Mouse (Mus musculus): ENCODE data around the gene Cxcr2. TPM values are rescaled to one million over a fixed set of nuclear protein-coding genes. Genes with fewer than 3 reads are reported as not detected.
"Not testable (repeated sequence)": the region's sequence is repeated elsewhere in the genome, so short reads cannot be mapped to it uniquely, and the experiment has no call there.

Cxcr2 gene
- total RNA-seq, 2 experiments from 2014 or later: 0.10 TPM; not detected in 1

DNA sequence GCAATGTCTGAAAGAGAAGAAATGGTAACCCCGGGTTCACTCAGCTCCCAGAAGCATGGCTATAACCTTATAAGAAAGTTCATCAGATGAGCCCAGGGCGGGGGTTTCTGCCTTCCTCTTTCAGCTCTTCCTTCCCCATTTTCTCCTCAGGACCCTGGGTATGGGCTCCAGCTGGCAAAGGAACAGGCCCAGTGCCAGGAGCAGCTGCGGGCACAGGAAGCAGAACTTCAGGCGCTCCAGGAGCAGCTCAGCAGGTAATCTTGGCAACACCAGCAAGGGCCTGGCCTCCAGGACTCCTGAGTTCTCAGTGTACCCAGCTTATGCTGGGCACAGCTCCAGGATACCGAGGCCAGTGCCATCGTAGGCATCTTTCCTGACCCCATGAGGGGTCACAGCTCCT is 19.8 kb upstream of the Cxcr2 start:
- intact Hi-C loops (cut with DNase I): no loop called here
- DNase-seq (ENCODE audit: low spot score in 2 of 2): no peak

DNA sequence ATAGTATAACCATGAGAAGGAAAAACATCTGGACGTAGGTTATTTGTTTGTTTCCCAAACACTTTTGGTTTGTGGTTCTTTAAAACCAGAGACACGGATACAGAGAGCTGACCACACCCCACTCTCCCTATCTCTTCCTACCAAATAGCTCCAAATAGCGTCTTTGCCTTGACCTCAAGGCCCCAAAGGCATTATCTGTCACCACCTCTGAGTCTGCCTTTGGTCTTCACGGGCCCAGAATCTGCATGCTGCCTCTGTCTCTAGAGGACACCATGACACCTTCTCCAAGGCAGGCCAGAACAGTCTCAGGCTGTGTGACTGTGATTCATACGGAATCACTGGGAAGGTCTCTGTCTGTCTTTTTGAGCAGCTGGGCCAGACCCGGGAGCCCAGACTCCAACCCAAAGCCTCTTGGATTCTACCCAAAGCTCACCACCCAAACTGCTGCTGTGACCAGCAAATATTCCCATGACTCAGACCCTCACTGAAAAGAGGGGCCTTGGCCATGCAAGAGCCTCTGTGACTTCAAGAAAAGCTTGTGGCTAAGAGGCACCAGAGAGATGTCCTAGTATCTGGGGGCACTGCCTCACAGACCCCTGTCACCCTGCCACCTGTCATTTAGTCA is 18.4 kb upstream of the Cxcr2 start:
- DNase-seq (ENCODE audit: low spot score in 2 of 2): no peak
- intact Hi-C loops (cut with DNase I): no loop called here

DNA sequence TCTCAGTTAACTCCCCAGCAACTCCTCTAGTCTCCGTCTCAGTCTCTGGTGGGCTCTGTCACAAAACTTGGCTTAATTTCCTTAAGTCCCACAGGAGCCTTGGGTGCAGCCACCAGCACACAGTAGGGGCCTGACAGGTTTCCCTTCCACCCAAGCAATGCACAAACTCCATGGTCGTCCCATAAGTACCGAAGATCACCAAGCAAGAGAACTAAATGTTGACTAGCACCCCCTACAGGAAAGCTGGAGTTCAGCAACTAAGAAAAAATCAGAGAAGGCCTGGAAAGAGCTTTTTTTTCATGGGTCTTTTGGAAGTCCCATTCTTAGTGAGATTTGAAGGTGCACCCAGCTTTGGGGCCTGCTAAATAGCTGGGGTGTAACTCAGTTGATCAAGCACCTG is 14.4 kb upstream of the Cxcr2 start:
- DNase-seq (ENCODE audit: low spot score in 2 of 2): no peak
- intact Hi-C loops (cut with DNase I): no loop called here

DNA sequence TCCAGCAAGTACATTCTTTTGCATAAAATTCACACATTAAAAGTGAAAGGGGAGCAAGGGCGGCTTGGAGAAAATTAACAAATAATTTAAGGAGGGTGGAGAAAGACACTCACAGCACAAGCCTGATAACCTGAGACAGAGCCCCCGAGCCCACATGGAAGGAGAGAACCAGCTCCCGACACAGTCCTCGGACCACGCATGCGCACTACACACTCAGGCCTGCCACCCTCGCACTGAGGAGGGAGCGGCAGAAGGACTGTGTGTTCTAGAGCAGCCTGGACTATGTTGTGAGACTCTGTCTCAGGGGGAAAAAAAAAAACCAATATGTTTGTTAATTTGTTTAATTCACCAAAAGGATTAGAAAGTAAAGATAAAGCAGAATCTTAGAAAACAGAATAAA is 12.0 kb upstream of the Cxcr2 start:
- DNase-seq (ENCODE audit: low spot score in 2 of 2): no peak
- intact Hi-C loops (cut with DNase I): no loop called here

DNA sequence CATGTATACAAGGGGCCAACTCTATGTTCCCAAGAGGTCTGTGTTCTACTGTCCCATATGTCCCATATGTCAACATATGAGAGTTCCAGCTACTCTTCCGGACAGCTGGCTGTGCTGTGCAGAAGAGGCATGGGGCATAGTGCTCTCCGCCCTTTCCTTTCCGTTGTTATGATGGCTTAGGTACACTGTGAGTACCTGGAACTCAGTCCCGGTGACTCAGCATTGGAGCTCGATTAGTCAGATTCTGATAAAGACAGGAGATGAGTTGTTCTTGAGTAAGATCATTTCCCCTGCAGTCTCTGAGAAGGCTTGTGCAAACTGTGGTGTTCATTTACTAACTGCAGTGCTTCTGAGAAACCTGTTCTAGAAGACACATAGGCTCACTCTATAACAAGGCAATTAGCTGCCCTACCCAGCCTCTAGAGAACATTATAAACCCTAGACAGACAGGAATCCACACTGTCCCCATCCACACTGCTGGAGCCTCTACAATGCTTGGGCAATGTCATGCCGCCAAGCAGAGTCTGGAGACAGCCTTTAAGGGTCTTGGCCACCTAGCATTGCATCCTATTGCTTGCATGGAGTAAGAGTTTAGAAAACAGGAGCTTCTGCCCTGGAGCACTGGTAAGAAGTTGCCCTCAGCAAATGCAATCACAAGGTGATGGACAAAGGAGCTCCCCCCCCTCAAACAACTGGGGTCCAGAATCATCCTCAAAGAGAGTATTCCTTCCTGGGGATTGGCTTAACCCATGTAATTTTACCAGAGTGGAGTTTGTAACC is 4.5 kb upstream of the Cxcr2 start:
- DNase-seq (ENCODE audit: low spot score in 2 of 2): no peak
- intact Hi-C loops (cut with DNase I): no loop called here

DNA sequence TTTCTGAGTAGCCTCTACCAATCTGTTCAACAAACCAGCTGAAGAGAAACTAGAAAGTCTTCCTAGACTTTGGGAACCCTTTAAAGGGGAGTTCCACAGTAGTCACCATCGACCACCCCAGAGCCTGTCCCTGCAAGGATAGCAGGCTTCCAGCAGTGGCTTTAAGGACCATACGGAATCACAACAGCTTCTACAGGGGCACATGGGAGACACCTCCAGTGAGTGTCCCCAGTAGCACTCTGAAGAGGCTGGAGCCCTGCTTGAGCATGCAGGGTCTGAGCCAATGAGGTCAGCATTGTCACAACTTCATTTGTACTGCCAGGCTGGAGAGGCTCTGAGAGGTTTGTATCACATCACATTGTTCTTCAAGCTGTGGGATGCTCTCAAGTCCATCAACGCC is 3.7 kb upstream of the Cxcr2 start:
- no peak for DNase-seq (ENCODE audit: low spot score in 2 of 2)
- intact Hi-C loops (cut with DNase I): no loop called here

DNA sequence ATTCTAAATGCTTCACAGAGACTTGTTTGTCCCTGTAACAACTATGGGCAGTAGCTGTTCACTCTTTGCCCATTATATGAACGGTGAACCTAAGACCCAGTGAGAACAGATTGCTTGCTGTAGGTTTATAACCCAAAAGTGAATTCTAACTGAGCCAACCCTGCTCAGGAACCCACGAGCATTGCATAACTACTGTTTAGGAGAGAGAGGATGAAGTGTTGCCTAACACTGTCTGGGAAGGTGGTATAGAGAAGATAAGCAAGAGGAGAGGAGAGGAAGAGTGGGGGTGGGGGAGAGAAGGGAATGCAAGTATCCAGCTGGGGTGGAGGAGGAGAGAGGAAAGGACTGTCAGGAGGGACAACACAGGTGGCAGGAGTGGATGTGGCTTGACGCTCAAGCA is 2.7 kb upstream of the Cxcr2 start:
- no peak for DNase-seq (ENCODE audit: low spot score in 2 of 2)

DNA sequence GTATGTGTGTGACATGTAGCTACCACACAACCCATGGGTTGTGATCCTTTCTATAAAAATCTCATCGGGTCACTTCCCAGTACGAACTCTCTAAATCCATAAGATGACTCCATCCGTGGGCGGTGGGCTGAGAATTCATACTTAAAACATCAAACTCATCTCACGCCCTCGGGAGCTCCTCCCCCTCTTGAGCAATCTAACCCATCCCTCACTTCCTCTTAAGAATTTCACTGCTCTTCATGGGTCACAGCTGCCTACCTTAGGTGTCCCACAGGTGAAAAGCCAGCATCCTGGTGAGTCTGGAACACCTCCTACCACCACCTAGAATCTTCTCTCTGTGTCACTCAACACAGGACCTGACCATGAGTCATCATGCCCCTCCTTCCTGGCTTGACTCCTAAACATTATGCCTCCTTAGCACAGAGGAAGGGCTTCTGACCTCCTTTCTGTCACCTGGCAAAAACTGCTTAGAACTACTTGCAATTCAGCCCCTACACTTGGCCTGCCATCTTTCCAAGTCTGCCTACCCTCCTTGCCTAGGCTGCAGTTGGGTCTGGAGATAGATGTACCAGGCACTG is 1.7 kb downstream of the Cxcr2 start:
- DNase-seq (ENCODE audit: low spot score in 2 of 2): no peak
- intact Hi-C loops (cut with DNase I): no loop called here

More for the DNA sequence above, 2.7 kb upstream of the Cxcr2 start:
- intact Hi-C loops (cut with DNase I): no loop called here

DNA sequence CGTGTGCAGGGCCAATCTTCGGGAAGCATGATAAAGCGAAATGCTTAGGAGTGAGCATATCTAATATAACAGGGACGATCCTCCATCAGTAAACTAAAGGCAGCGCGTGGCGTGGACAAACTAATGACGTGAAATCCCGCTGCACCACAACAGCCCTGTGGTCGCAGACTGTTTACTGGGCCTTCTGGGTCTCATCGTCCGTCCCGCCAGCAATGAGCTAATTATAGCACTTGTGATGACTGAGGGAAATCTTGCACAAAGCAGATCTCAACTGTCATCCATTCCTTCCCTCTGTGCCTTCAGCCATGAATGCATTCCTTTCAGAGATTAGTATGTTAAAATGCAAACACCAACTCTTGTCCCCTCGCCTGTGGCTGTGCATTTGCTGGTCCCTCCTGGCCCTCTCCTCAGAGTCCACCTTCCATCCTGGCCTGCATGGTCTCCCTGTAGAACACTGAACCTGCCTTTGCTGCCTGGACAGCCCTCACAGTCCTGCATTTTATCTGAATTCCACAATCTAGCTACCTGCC is 2.7 kb downstream of the Cxcr2 start:
- intact Hi-C loops (cut with DNase I): no loop called here

DNA sequence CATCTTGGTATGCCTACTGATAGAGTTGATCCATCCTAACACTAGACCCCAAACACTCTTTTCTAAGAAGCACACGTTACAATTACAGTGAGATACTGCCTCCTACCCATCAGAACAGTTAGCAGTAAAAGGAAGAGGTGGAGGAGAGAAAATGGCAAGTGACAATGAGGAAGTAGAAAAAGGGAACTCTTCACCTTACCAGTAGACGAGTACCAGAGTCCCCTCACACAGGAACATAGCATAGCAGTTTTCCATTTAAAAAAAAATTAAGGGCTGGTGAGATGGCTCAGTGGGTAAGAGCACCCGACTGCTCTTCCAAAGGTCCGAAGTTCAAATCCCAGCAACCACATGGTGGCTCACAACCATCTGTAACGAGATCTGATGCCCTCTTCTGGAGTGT is 5.8 kb downstream of the Cxcr2 start:
- DNase-seq (ENCODE audit: low spot score in 2 of 2); intact Hi-C loops (cut with DNase I): not testable (repeated sequence)

More for the DNA sequence above, 2.7 kb downstream of the Cxcr2 start:
- no peak for DNase-seq (ENCODE audit: low spot score in 2 of 2)

DNA sequence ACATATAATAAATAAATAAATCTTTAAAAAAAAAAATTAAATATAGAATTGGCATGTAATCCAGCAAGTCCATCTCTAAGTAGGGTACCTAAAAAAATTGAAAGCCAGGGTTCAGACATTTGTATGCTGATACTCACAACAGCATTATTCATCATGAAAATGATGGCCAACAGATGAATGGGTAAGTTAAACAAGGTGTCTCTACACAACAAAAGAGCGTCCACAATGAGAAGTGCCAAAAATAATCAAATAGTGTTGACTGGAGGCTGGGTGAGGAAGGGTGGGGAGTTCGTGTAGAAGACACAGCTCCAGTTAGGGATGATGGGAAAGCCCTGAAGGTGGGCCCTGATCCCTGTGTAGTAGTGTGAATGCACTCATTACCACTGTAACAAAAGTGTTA is 6.2 kb downstream of the Cxcr2 start:
- no peak for DNase-seq (ENCODE audit: low spot score in 2 of 2)
- intact Hi-C loops (cut with DNase I): no loop called here

DNA sequence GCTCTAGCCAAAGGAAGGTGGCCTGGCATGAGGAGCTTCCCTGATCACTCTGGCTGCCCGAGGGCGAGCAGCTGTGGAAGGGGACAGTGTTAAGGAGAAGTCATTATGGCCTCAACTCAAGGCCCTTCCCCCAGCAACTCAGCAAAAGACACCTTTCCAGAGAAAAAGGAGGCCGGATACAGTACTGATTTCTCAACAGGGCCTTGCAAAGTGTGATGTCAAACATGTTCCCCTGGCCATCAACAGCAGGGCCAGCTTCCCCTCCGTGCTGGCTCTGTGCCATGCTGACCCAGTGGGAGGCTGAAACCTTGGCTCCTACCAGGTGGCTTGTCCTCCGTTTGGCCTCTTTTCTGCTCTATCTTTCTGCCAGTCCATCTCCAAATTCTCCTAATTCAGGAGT is 13.3 kb downstream of the Cxcr2 start:
- intact Hi-C loops (cut with DNase I): no loop called here
- DNase-seq (ENCODE audit: low spot score in 2 of 2): no peak

DNA sequence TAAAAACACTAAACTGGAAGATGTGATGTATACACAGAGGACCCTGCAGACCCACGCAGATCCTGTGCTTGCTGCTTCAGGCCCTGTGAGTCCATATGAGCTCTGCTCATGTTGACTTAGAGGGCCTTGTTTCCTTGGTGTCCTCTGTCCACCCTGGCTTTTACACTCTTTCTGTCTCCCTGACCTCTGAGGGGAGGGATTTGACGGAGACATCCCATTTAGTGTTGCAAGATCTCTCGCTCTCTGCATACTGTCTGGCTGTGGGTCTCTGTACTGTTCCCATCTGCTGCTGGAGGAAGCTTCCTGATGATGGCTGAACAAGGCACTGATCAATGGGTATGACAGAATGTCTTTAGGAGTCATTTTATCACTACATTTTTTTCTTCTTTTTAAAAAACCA is 15.9 kb downstream of the Cxcr2 start:
- intact Hi-C loops (cut with DNase I): no loop called here
- no peak for DNase-seq (ENCODE audit: low spot score in 2 of 2)

DNA sequence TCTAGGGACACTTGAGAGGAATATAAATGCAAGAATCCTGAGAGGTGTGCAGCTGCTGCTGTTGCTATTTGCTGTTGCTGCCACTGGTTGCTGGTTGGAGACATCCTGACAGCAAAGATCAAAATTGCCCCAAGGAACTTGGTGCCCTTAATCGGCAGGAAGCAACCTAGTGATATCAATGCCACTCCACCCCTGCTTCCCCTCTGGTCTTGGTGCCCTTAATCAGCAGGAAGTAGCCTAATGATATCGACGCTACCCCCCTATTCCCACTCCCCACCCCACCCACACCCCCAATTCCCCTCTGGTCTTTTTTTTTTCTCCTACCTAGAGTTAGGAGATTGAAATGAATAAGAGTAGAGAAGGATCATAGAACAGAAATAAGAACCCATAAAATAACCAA is 18.9 kb downstream of the Cxcr2 start:
- intact Hi-C loops (cut with DNase I): no loop called here
- no peak for DNase-seq (ENCODE audit: low spot score in 2 of 2)

DNA sequence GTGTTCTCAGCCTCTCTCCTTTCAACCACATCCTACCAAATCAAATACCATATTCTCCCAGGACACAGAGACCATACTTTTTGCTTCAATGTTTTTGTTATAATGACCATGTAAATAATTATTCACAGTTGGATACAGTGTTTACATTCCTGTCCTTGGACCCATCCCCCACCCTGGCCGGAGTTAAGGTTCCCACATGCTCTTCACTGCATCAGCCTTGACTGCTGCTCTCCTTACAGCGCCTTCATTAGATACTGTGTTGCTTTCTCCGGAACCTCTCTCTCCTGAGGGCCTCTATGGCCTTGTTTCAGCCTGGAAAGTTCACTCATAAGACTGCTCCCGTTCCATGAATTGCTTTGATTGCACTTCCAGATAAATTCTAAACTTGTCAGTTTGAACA is 21.9 kb downstream of the Cxcr2 start:
- DNase-seq (ENCODE audit: low spot score in 2 of 2): no peak
- intact Hi-C loops (cut with DNase I): no loop called here

DNA sequence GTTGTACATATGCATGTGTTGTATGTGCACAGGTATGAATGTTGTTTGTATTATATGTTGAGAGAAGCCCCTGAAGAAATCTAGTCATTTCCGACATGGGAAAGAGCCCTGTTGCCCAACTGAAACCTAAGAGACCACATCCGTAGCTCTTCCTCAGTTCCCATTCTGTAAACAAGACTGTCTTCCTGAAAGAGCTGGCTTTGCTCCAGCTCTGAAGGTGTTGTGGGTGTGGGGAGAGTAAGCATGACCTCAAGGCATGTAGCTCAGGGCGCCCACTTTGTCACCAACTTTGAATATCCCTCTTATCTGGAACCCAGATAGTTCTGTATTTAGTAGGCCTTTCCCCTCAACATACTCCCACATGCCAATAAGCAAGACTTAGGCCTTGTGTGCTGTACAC is 24.8 kb downstream of the Cxcr2 start:
- intact Hi-C loops (cut with DNase I): no loop called here
- no peak for DNase-seq (ENCODE audit: low spot score in 2 of 2)

DNA sequence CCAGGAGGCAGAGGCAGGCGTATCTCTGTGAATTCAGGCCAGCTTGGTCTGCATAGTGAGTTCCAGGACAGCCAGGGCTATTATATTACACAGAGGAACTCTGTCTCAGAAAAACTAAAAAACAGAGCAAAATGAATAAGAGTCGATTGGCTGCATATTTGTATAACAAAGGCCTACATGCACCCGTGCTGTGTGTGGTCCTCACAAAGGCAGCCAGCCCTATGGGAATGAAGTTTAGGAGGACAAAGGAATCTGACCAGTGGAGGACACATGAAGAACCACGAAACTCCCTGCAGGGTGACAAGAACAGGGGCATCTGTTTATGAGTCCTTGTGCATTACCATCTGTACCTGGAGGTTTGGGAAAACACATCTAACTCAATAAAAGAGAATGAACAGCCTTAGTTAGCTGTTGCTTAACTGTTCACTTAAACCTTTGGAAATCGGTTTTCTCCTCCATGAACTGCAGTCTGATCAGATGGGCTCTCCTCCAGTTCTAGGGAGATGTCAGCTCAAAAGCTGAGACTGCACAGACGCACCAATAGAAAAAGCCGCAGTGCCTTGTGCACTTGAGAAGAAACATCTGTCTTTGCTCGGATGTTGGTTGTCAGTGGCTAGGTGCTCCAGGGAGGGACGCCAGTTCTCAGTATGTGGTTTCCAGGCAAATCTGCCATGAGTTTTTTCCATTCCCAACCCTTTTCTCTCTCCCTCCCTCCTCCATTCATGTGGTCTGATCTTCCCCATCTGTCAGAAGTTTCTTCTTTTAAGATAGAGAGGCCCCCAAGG is 26.0 kb downstream of the Cxcr2 start:
- DNase-seq (ENCODE audit: low spot score in 2 of 2): no peak
- intact Hi-C loops (cut with DNase I): no loop called here

DNA sequence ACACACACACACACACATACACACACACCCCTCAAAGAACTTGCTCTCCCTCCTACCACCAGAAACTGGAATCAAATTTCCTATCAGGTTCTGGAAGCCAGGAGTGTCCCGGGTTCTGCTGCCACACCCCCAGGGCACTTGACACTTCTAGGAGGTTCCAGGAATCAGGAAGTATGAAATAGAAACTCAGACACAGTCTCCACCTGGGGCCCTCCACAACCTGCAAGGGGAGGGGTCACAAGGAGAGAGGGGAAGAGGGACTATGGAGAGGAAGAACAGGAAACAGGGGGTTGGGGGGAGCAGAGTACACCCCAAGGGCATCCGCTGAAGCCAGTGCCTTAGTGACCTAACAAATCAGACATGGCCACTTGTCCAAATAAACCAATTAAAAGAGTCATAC is 27.7 kb downstream of the Cxcr2 start:
- intact Hi-C loops (cut with DNase I): no loop called here
- no peak for DNase-seq (ENCODE audit: low spot score in 2 of 2)

DNA sequence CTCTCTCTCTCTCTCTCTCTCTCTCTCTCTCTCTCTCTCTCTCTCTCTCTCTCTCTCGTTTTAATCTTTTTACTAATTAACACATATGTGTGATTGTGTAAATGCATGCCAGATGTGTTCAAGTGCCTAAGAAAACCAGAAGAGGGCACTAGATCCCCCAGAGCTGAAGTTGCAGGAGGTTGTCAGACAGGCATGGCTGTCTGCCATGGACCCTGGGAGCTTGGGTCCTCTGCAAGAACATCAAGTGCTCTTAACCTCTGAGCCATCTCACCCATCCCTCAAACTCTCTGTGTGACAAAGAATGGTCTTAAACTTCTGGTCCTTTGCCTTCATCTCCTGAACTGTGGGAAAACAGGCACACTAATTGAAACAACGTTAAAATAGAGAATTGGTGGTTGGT is 29.2 kb downstream of the Cxcr2 start:
- no peak for DNase-seq (ENCODE audit: low spot score in 2 of 2)
- intact Hi-C loops (cut with DNase I): no loop called here

DNA sequence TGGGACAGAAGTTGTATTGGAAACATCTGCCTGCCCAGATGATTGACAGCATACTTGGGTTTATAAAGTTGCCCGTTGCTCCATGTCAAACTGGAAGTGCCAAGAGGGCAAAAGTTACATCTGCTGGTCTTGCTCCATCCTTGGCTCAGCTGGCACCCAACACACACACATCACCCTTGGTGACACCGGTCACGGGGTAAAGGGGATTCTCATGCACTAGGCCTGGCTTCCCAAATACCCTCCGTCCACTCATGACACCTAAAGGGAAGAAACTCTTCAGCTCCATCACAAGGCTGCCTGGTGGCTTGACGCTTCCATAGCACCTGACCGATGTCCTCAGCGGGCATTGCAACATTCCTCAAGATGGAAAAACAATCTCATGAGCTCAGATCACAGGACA is 36.7 kb downstream of the Cxcr2 start:
- intact Hi-C loops (cut with DNase I): no loop called here
- no peak for DNase-seq (ENCODE audit: low spot score in 2 of 2)
